Mouse (Mus musculus): ENCODE measurements at regions not wholly inside any gene's neighbourhood (a gene's known extent, or its start where the extent isn't known, plus 50 kb on each side); places are given as distances from the start of the nearest gene placed in this dataset.

DNA sequence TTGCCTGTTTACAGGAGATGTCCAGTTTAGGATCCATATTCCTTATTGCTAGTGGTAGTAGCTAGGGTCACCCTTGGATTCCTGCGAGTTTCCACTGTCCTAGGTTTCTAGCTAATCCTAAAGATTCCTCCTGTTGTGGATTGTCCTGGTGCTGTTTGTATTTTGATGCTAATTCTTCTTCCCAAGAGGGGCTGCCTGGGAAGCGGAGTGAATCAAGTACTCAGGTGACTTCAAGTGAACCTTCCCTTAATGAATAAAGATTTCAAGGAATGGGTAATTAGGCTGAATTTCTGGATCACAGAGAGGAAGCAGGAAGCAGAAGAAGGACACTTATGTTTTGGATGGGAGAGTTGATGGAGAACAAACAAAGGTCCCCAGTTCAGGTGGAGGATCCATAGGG is 250.6 kb upstream of the Chordc1 start:
- TF ChIP-seq CTCF (IDR thresholded peaks at IDR 0.05; ENCODE audit: low read depth) (no peak), EP300 (IDR thresholded peaks at IDR 0.05; ENCODE audit: low read depth) (no peak)

All from heart, postnatal 0 days (tissue).